Mouse (Mus musculus): ENCODE results near the gene Plekhm2.

DNA sequence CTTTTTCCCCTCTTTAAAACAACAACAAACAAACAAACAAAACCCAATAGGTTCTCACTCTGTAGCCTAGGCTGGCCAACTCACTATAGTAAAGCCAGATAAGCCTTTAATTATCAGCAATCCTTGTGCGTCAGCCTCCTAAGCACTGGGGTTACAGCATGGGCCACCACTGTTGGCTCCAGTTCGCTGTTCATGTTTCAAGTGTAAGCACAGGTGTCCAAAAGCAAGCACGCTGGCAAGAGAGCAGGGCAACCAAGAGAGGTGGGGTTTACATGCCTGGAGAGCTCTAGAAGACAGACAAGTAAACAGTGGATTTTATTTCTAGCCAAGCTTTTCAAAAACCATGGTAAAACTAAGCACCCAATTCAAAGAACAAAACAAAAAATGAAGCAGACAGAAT lies 21.4 kb upstream of the Plekhm2 start:
- TF ChIP-seq POLR2A (IDR thresholded peaks at IDR 0.05; ENCODE audit: insufficient read depth, low read length) (no peak), CTCF (IDR thresholded peaks at IDR 0.05; ENCODE audit: low read depth, low read length) (no peak)

Measured in ES-Bruce4 (cell line).